In genomic region chr19:10225767-10226166, GRCm38 (mm10) we compare ENCODE assay signal across 14 mouse cellular contexts. TPM values are rescaled to one million over a fixed set of nuclear protein-coding genes. Genes with fewer than 3 reads are reported as not detected.
DNase-seq lines count a peak whose midpoint lies in the region; ATAC-seq and TF ChIP-seq lines count a peak whose summit lies in the region.
"Had no signal": no experiment of that assay in that cellular context is flagged by ENCODE, and none has a peak within 500 bp of the region (broad histone marks: within the 10 kb centered on the region; RNA-seq: fewer than 3 reads in every experiment).

No protein-coding gene starts in this region.

- 62% methylated on average over 4 of the region's 4 CpGs for WGBS in heart, embryonic 10.5 days
- 42% methylated on average over 4 of the region's 4 CpGs for WGBS in lung, postnatal 0 days
- 83% methylated on average over 4 of the region's 4 CpGs for WGBS in neural tube, embryonic 15.5 days

- ATAC-seq in lung, postnatal 0 days = no peak
- no peak for ATAC-seq in neural tube, embryonic 15.5 days (ENCODE audit: low FRiP score)
- ATAC-seq: forebrain, embryonic 16.5 days had no signal

- peaks cover 15% of the 10 kb centered on the region for H3K36me3 ChIP-seq in heart, embryonic 10.5 days
- H3K36me3 ChIP-seq in lung, postnatal 0 days (ENCODE audit: insufficient read depth, low read length) = no peaks in the 10 kb centered on the region
- H3K36me3 ChIP-seq in neural tube, embryonic 15.5 days = no peaks in the 10 kb centered on the region
- H3K36me3 ChIP-seq: limb, embryonic 13.5 days had no signal

- TF ChIP-seq EP300 in lung, postnatal 0 days (IDR thresholded peaks at IDR 0.05) = 0 out of 2 replicates have a peak, but pooled peaks have one; percentile 19

- H3K9ac ChIP-seq in lung, postnatal 0 days (replicated peaks; ENCODE audit: low read depth) = no peak overlapping the region
- no peak overlapping the region for H3K9ac ChIP-seq in neural tube, embryonic 15.5 days (replicated peaks)
- H3K9ac ChIP-seq: limb, embryonic 13.5 days had no signal

- no peak overlapping the region for H3K4me2 ChIP-seq in lung, postnatal 0 days (replicated peaks; ENCODE audit: low read depth, low read length)
- H3K4me2 ChIP-seq in neural tube, embryonic 15.5 days = no peak overlapping the region

- DNase-seq in heart, embryonic 10.5 days (ENCODE audit: low spot score) = no peak
- no peak for DNase-seq in heart, adult 18-20 months
- DNase-seq in urinary bladder, postnatal 14 days (ENCODE audit: low spot score) = peak; percentile 31
- no peak for DNase-seq in urinary bladder, postnatal 36 days (ENCODE audit: low spot score in 2 of 2)
- peak; percentile 52 for DNase-seq in lung, postnatal 0 days (ENCODE audit: low spot score)
- DNase-seq in adrenal gland, adult 8-10 months = no peak
- no peak for DNase-seq in cerebellum, adult 9-11 months
- DNase-seq: adrenal gland, postnatal 25 days; heart, postnatal 36 days; right cerebral cortex, postnatal 14 days had no signal

- no peak overlapping the region for H3K4me3 ChIP-seq in heart, embryonic 10.5 days
- H3K4me3 ChIP-seq in lung, postnatal 0 days (ENCODE audit: low read depth, low read length) = no peak overlapping the region
- no peak overlapping the region for H3K4me3 ChIP-seq in neural tube, embryonic 15.5 days (replicated peaks)
- H3K4me3 ChIP-seq: limb, embryonic 13.5 days had no signal

- peak overlapping the region; percentile 85 for H3K27ac ChIP-seq in heart, embryonic 10.5 days
- H3K27ac ChIP-seq in lung, postnatal 0 days (ENCODE audit: low read length) = 0 out of 2 replicates have a peak overlapping the region, but pooled peaks have one; percentile 26
- H3K27ac ChIP-seq in neural tube, embryonic 15.5 days (replicated peaks) = no peak overlapping the region
- H3K27ac ChIP-seq: limb, embryonic 13.5 days had no signal

- H3K9me3 ChIP-seq in heart, embryonic 10.5 days = no peaks in the 10 kb centered on the region
- no peaks in the 10 kb centered on the region for H3K9me3 ChIP-seq in lung, postnatal 0 days (ENCODE audit: low read length)
- H3K9me3 ChIP-seq in neural tube, embryonic 15.5 days (replicated peaks) = no peaks in the 10 kb centered on the region
- H3K9me3 ChIP-seq: limb, embryonic 13.5 days had no signal

- H3K4me1 ChIP-seq in heart, embryonic 10.5 days = peaks cover 67% of the 10 kb centered on the region
- peaks cover 5% of the 10 kb centered on the region; the same call in 1 of the 2 replicates for H3K4me1 ChIP-seq in lung, postnatal 0 days (ENCODE audit: insufficient read depth, low read depth, low read length)
- peaks cover 4% of the 10 kb centered on the region; the same call in 1 of the 2 replicates for H3K4me1 ChIP-seq in neural tube, embryonic 15.5 days

- H3K27me3 ChIP-seq in heart, embryonic 10.5 days (ENCODE audit: insufficient read depth, poor library complexity, severe bottlenecking) = no peaks in the 10 kb centered on the region
- no peaks in the 10 kb centered on the region for H3K27me3 ChIP-seq in lung, postnatal 0 days (replicated peaks; ENCODE audit: insufficient read depth, low read length)
- no peaks in the 10 kb centered on the region for H3K27me3 ChIP-seq in neural tube, embryonic 15.5 days (replicated peaks)
- H3K27me3 ChIP-seq: limb, embryonic 13.5 days had no signal

- no peak for TF ChIP-seq CTCF in lung, postnatal 0 days (IDR thresholded peaks at IDR 0.05)

RNA-seq across cellular contexts. Expression of gene Myrf, which starts 14.8 kb away (rescaled TPM):
- 17.4 and 30.6 TPM in 2 replicates for polyA plus RNA-seq in heart, embryonic 10.5 days (2016; fragmentation: Nextera tagmentation; extraction: Ambion mirVana)
- 1 to 10 TPM; 4.2 to 6.2 TPM for total RNA-seq in heart, adult 18-20 months (2021)
- 5.0 and 5.9 TPM in 2 replicates for polyA plus RNA-seq in lung, postnatal 0 days (2015; fragmentation: Nextera tagmentation; extraction: Ambion mirVana)
- polyA plus RNA-seq in neural tube, embryonic 15.5 days (2015; fragmentation: Nextera tagmentation; extraction: Ambion mirVana) = 0.79 and 1.7 TPM in 2 replicates
- total RNA-seq in adrenal gland, adult 8-10 months (2022) = 1 to 10 TPM in 3 of 4 experiments, under 1 TPM in 1; 0.94 to 2.0 (median 1.4) TPM
- total RNA-seq: monocyte, adult 5-6 weeks had no signal

RNA-seq across cellular contexts. Expression of gene Fen1, which starts 21.8 kb away (rescaled TPM):
- 96.5 and 128 TPM in 2 replicates for polyA plus RNA-seq in heart, embryonic 10.5 days (2016; fragmentation: Nextera tagmentation; extraction: Ambion mirVana)
- 1 to 10 TPM; 4.7 to 5.2 TPM for total RNA-seq in heart, adult 18-20 months (2021)
- polyA plus RNA-seq in lung, postnatal 0 days (2015; fragmentation: Nextera tagmentation; extraction: Ambion mirVana) = 18.0 and 18.7 TPM in 2 replicates
- 22.8 and 42.1 TPM in 2 replicates for polyA plus RNA-seq in neural tube, embryonic 15.5 days (2015; fragmentation: Nextera tagmentation; extraction: Ambion mirVana)
- total RNA-seq in adrenal gland, adult 8-10 months (2022) = 10 to 100 TPM; 10.8 to 19.1 (median 14.1) TPM

RNA-seq across cellular contexts. Expression of gene Tmem258, which starts 22.0 kb away (rescaled TPM):
- polyA plus RNA-seq in heart, embryonic 10.5 days (2016; fragmentation: Nextera tagmentation; extraction: Ambion mirVana) = 384 and 400 TPM in 2 replicates
- total RNA-seq in heart, adult 18-20 months (2021) = 100 to 1,000 TPM; 138 to 161 TPM
- polyA plus RNA-seq in lung, postnatal 0 days (2015; fragmentation: Nextera tagmentation; extraction: Ambion mirVana) = 362 and 394 TPM in 2 replicates
- polyA plus RNA-seq in neural tube, embryonic 15.5 days (2015; fragmentation: Nextera tagmentation; extraction: Ambion mirVana) = 353 and 355 TPM in 2 replicates
- total RNA-seq in adrenal gland, adult 8-10 months (2022) = 100 to 1,000 TPM; 131 to 198 (median 144) TPM

RNA-seq across cellular contexts. Expression of gene Fads1, which starts 43.1 kb away (rescaled TPM):
- polyA plus RNA-seq in heart, embryonic 10.5 days (2016; fragmentation: Nextera tagmentation; extraction: Ambion mirVana) = 76.6 and 89.6 TPM in 2 replicates
- 10 to 100 TPM; 23.6 to 26.1 TPM for total RNA-seq in heart, adult 18-20 months (2021)
- polyA plus RNA-seq in lung, postnatal 0 days (2015; fragmentation: Nextera tagmentation; extraction: Ambion mirVana) = 44.5 and 48.8 TPM in 2 replicates
- polyA plus RNA-seq in neural tube, embryonic 15.5 days (2015; fragmentation: Nextera tagmentation; extraction: Ambion mirVana) = 146 and 157 TPM in 2 replicates
- 1,000 to 10,000 TPM in 2 of 4 experiments, 100 to 1,000 TPM in 2; 923 to 1,535 (median 1,260) TPM for total RNA-seq in adrenal gland, adult 8-10 months (2022)

Comparison
In these comparisons a context has a peak if more than half of its experiments do, and no peak if none do; other contexts are left out.
1. DNase-seq: peak in urinary bladder, postnatal 14 days (single experiment) and lung, postnatal 0 days (single experiment); none in heart, embryonic 10.5 days (single experiment), heart, adult 18-20 months (0 of 2), urinary bladder, postnatal 36 days (0 of 2), adrenal gland, adult 8-10 months (single experiment) and cerebellum, adult 9-11 months (single experiment).